Mouse (Mus musculus) right cerebral cortex, postnatal 14 days (tissue): ENCODE results near the gene Dock1.

Experiments
- DNase-seq: peaks from one replicate; pipeline ENCODE4 v3.0.0; 2022

Dock1 gene

GRCm38 (mm10) chr7:134842751-134843150, 172.3 kb downstream of the Dock1 start:
- DNase-seq: no peak

DNA sequence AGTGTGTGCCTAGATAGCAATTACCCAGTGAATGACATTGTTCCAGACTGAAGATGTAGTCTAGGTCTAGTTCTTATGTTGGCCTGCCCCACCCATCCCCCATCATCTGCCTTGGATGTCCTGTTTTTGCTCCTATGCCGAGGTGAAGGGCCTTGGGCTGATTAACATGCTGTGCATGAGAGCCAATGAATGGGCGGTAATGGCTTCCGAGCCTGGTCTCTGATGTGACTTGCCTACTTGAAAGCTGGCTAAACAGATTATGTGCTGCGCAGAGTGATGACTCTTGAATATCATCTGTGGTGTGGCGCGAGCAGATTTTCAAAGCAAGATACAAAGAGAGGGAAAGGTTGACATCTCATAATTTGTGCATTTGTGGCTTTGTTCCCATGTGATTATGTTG, 191.5 kb downstream of the Dock1 start:
- no peak for DNase-seq

DNA sequence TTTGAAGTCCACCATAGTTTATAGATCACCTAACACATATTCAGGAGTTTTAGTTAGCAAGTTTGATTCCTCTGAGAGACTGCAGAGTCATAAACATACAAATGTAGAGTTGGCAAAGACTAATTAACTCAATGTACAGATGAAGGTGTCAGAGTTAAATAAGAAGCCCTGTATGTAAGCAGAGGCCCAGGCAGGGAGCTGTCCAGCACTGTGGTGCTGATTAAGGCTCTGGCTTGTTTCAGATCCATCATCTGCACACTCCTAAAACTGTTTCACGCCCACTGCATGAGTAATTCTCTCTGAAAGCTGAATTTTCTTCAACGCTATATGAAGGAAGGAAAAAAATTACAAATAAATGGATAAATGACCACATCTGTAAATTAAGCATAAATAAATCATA, 193.7 kb downstream of the Dock1 start:
- DNase-seq: no peak

DNA sequence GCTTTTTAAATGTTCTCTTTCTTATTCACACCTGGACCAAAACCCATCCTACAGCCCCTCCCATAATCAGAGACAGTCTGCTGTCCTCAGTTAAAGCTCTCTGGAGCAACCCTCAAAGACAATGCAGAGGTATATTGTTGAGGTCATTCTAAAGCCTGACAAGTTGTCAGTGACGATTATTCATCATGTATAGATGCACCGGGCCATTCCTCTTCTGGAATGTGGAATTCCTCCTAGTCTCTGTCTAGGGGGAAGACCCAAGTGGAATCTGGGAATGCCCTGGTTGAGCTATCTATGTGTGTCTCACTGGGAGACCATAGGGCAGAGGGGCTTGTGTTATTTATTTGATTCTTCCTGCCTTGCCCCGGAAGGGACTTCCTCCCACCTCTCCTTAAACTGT, 202.1 kb downstream of the Dock1 start:
- no peak for DNase-seq

DNA sequence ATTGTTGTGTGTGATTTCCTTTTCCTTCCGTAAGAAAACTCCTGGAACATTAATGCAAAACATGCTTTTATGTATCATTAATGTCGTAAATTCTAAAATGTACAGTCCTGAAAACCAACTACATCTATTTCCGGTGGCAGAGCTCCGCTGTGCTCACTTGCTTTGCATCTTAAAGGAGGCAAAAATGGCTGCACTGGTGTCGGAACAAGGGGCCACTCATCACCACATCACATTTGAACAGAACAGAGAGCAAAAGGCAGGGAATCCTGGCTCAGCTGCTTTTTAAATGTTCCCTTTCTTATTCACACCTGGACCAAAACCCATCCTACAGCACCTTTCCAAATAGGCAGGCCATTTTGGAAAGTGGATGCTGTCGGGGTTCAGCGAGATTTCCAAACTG, 202.5 kb downstream of the Dock1 start:
- DNase-seq: no peak

GRCm38 (mm10) chr7:134878985-134879384, 208.5 kb downstream of the Dock1 start:
- DNase-seq: no peak

- no peak for DNase-seq
Observed at GRCm38 (mm10) chr7:134880431-134880830, 210.0 kb downstream of the Dock1 start.

DNA sequence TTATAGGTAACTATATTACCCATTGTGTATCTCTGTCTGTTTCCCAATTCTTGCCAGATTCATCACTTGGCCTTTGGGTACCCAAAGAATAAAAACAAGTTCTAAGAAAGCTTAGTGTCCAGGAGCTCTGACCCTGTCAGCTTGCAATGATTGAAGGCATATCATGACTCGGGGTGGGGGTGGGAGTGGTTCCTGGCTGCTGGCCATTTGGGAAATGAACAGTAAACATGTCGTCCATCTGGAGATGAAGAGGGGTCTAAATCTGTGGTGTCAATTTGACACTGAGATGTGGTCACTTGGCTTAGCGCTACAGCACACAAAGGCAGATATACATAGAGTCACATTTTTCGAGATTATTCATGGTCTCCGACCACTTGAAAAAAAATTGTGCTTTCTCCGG, 213.1 kb downstream of the Dock1 start:
- no peak for DNase-seq

- no peak for DNase-seq
Observed at GRCm38 (mm10) chr7:134892449-134892871, 222.0 kb downstream of the Dock1 start.

DNA sequence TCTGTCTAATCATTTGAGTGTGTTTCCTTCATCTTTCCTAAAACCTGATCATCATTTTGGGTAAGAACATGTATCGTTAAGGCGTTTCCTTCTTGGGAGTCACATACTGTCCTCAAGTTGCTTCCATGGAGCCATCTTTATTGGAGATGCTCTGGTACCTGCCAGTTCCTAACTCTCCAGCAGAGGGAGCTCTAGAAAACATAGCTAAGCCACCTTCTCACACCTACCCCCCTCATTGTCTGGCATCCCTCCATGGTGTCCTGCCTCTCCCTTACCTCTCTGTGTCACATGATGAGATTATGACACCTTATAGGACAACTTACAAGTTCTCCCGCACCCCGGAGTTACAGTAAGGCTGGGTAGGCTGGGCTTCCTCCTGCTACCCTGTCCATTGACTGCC, 222.5 kb downstream of the Dock1 start:
- DNase-seq: no peak

DNA sequence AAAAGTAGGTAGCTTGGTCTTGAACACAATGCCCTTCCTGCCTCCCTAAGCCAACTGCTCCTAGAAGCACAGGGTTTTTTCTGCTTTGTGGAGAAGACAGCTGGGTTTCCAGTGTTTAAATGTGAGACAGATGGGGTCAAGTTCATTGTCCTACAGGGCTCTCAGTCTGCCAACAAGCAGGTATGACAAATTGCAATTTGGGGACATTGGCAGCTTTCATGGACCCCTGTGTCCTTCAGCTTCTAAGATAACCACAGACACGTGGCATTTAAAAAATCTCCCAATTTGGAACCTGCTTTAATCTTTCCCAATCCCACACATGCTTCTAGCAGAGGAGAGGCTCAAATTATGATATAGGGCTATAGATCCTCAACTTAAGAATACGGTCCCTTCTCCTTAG, 224.2 kb downstream of the Dock1 start:
- no peak for DNase-seq

GRCm38 (mm10) chr7:134899462-134899861, 229.0 kb downstream of the Dock1 start:
- DNase-seq: no peak

DNA sequence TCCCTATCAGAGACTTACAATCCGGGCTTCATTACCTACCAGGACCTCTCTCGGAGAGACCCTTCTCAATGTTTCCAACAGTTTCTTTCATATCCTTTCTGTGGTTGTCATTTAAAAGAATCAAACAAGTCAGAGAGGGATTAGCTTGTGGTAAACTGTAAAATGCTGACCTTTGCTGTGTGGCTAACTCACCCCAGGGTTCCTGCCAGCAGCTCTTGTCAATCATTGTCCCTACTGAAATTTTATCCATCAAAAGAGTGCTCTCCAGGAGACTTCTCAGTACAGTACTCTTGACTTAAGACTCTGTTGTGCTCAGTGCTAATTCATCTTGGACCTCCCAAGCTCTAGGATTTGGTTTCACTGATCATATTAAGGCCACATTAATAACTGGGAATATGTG, 231.5 kb downstream of the Dock1 start:
- DNase-seq: no peak

DNA sequence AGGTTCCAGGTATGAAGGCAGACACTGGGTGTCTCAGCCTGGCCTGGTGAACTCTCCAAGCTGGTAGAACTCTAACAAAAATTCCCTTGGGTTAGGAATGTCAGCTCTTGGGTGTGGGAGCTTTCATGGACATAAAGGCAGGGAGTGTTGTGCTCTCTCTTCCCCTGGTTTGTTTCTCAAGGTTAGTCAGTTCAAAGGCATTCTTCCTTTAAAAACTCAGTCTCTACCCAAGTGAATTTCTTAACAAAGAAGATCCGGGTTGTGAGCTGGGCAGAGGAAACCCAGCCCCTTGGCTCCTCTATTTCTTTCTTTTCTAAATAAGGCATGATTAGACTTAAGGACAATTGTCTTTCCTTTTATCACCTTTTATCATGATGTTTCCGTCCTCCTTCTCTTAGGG, 261.4 kb downstream of the Dock1 start:
- DNase-seq: no peak

DNA sequence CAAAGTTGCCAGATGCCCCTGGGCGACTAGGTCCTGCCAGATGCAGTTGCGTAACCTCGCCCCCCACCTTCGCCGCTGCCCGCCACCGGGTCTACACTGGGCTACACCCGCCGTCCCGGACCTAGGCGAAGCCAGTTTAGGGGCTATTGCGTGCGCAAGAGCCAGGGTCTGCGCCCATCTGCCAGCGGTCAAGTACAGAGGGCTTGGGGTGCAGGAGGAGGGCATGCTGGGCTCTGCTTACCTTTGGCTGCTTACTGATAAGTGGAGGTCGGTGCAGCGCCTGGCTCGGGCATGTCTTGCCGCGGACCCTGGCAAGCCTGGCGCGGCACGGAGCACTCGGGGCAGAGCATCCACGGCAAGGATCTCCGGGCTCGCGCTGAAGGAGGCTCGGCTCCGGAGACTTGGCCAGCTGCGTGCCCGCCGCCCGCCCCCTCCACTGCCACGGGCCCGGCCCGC, 267.0 kb downstream of the Dock1 start:
- no peak for DNase-seq

DNA sequence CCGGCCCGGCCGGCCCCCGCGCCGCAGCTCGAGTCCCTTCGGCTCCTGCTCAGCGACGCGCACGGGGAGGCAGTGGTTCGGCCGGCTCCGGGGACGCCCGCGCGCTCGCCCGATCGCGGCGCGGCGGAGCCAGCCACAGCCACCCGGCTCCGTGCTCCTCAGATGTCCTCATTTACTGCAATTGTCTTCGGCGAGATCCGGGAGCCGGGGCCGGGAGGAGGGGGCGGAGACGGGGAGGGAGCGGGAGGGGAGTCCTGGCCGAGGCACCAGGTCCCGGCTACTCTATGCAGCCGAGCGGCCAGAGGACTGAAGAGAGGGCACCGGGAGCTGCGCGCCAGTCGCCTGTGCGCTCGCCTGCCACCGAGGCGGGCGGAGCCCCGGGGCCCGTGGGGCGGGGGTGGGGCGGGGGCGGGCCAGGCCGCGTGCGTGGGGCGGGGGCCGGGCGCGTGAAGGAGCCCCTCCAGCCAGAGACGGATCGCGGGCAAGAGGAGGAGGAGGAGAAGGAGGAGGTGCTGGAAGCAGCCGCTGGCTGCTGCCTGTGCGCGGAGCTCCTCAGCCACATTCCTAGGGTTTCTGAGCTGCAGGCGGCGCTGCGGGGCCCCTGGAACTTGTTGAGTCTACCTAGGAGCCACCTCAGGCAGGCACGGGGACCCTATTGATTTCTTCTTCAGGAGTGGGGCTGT, 267.6 kb downstream of the Dock1 start, which contains the start of gene Fam196a:
Gene Fam196a (minus strand): TSS at position 504 of the 683 bp plus-strand sequence.
- DNase-seq: peak; percentile 80

DNA sequence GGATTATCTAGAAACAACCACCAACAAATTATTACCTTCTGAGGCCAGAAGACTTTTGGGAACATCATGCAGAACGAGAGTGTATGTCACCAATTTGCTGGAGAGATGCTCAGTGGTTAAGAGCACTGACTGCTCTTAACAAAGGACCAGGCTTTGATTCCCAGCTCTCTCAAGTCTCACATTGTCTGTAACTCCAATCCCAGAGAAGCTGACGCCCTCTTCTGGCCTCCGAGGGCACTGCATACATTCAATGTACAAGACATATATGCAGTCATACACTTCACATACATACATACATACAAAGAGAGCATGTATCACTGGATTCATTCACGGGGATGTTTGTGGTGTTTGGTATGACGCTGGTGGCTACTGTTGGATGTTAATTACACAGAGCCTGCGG, 271.4 kb downstream of the Dock1 start:
- no peak for DNase-seq

DNA sequence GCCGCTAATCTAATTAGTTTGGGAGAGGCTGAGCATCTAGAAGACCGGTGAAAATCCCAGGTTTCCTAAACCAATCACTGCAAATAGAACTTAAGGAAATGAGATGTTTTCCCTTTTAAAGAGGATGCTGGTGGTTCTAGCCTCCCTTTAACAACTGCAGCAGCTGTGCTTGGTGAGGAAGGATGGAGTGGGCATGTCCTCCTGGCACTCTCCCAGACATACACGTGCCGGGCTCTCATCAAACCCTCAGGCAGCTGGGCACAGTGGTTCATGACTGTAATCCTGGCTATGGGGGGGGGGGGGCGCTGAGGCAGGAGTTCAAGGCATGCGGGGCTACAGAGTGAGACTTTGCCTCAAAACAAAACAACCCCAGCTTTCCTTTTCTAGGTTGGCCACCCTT, 272.6 kb downstream of the Dock1 start:
- no peak for DNase-seq

DNA sequence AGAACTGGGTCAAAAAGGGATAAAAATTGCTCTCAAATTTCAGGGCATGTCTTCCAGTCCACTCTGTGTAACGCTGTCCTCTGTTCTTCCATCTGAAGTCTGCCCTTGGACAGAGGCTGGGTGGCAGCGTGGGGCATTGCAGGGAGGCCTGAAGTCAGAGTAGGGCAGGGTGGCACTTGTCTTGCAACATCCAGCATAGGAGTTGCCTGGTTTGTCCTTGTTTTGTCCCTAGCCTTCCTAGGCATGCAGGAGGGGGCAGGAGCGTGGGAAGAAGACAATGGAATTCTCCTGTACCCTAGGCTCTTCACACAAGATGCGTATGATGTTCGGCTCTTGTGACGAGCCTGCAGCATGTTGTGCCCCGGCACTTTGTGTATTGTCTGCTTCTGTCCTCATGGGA, 273.2 kb downstream of the Dock1 start:
- no peak for DNase-seq

DNA sequence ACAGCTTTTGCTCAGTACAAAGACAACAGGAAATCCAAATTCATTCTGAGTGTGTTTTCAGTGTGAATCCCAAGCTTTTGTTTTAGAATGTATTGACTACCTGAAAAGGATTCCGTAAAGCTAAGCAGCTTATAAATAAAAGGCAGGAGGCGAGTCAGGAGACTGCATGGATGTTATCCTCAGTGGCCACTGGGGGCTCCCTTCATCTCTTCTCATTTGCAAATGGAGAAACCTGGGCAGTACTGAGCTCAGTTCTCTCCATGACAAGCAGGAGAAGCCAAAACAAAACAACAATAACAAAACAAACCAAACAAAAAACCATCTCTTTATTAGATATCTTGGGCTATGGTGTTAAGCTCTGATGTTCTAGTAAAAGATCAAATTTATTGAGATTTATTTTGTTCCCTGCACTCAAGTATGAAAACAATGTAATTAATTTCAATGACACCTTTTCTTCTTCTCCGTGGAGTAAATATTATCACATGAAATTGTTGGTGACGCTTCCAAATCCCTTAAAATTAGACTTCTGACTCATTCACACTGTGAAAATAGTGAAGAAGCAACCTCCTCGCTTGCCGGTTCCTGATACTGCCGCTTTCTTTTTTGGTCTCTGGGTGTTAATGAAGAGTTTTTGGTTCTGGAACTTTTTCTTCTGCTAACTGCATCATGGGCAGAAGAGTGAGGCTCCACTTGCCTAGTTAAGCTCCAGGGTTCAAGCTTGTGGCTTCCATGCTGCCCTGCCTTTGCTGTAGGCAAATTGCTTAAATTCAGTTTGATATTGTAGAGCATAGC, 275.7 kb downstream of the Dock1 start:
- peak; percentile 38 for DNase-seq

DNA sequence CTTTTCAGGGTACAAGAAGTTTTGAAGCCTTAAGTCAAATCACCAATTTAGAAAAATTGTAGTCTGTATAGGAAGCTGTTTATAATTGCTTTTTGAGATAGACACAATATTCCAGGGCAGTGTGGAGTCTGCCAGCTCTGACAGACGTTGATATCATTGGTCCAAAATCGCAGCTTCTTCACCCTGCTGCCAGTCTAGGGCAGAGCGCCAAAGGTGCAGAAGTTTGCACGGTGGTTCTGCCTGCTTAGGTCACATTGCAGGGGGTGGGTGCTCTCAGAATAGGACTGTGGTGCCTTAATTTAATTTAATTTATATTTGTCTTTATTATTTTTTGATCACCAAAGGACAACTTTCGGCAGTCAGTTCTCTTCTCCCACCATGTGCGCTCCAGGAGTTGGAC, 288.6 kb downstream of the Dock1 start:
- DNase-seq: no peak

- DNase-seq: no peak
Observed at GRCm38 (mm10) chr7:134960871-134961270, 290.4 kb downstream of the Dock1 start.

DNA sequence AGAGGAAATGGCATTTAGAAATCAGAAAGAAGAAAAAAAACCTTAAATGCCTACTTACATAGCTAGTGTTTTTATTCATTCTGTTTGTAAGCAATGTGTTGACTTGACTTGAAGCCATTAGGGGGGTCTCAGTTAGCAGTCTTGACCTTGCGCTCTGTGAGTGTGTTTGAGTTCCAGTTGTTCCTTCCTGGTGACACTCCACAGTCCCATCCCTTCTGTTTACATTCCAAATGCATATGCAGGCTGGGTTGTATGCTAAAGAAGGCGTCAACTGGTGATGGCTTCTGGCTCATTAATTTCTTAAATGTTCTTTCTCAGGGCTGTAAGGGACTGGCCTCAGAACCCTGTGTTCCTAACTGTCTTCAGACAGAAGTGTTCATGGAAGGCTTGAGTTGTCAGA, 291.2 kb downstream of the Dock1 start:
- DNase-seq: no peak

DNA sequence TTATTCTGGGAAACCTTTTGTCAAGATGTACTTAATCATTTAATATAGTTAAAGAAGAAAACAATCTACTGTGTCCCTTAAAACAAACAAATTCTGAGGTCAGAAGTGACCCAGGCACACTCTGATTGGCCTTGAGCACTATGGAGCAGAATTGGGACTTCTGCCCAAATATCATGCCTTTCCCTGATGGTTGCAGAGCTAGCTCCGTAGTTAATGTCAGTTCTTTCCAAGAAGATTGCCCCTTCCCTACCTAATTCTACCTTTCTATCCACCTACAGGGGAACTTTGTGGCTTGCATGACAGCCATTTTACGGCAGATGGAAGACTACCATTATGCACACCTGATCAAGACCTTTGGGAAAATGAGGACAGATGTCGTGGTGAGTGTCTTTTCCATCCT, 319.8 kb downstream of the Dock1 start:
- no peak for DNase-seq

- DNase-seq: no peak
Observed at GRCm38 (mm10) chr7:134990911-134991310, 320.5 kb downstream of the Dock1 start.
